Mouse (Mus musculus): ENCODE measurements around the gene Gm21671. TPM values are rescaled to one million over a fixed set of nuclear protein-coding genes. Genes with fewer than 3 reads are reported as not detected.
"Not testable (repeated sequence)": the region's sequence is repeated elsewhere in the genome, so short reads cannot be mapped to it uniquely, and the experiment has no call there.

Gene Gm21671
- polyA plus RNA-seq (2012; rRNA removed) = not detected in 2 replicates

DNA sequence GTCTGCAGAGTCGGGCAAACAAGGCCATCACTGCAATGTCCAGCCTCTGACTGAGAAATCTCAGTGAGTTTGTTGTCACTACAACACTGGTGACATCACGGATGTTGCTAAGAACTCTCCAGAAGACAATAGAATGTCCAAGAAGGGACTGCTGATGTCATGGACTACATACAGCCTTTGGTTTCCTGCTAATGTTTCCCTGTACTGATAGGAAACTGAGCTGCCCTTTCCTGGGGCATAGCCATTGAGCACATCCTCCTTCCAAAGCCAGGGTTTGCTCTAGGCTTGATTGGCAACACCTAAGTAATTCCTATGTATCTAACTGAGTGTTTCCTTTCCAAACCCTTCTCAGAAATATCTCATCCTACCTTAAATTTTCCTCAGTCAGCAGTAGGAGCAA is at the start of gene Gm21671:
Gene Gm21671 (minus strand): TSS at position 101 of the 400 bp plus-strand sequence.
- not testable (repeated sequence) for H3K4me1 ChIP-seq (replicated peaks; ENCODE audit: control insufficient read depth, insufficient read depth, low read length); H3K27me3 ChIP-seq (ENCODE audit: control insufficient read depth, insufficient read depth, low read length); H3K4me3 ChIP-seq (ENCODE audit: control insufficient read depth, insufficient read depth, low read length); H3K27ac ChIP-seq (ENCODE audit: control insufficient read depth, insufficient read depth, low read length); DNase-seq; H3K36me3 ChIP-seq (ENCODE audit: control insufficient read depth, insufficient read depth, low read length)
- WGBS = 70% methylated on average over 2 of the region's 2 CpGs

DNA sequence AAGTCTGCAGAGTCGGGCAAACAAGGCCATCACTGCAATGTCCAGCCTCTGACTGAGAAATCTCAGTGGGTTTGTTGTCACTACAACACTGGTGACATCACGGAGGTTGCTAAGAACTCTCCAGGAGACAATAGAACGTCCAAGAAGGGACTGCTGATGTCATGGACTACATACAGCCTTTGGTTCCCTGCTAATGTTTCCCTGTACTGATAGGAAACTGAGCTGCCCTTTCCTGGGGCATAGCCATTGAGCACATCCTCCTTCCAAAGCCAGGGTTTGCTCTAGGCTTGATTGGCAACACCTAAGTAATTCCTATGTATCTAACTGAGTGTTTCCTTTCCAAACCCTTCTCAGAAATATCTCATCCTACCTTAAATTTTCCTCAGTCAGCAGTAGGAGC is 34.3 kb upstream of the Gm21671 start, which contains the start of gene Gm21698:
Gene Gm21698 (minus strand): TSS at position 101 of the 400 bp plus-strand sequence.
- not testable (repeated sequence) for H3K27me3 ChIP-seq (ENCODE audit: control insufficient read depth, insufficient read depth, low read length); H3K4me3 ChIP-seq (ENCODE audit: control insufficient read depth, insufficient read depth, low read length); H3K4me1 ChIP-seq (replicated peaks; ENCODE audit: control insufficient read depth, insufficient read depth, low read length); H3K27ac ChIP-seq (ENCODE audit: control insufficient read depth, insufficient read depth, low read length); H3K36me3 ChIP-seq (ENCODE audit: control insufficient read depth, insufficient read depth, low read length); DNase-seq
- no CpG with 5 or more reads among the region's 3 CpGs for WGBS

DNA sequence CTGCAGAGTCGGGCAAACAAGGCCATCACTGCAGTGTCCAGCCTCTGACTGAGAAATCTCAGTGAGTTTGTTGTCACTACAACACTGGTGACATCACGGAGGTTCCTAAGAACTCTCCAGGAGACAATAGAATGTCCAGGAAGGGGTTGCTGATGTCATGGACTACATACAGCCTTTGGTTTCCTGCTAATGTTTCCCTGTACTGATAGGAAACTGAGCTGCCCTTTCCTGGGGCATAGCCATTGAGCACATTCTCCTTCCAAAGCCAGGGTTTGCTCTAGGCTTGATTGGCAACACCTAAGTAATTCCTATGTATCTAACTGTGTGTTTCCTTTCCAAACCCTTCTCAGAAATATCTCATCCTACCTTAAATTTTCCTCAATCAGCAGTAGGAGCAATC is 18.3 kb upstream of the Gm21671 start, which contains the start of gene Gm21680:
Gene Gm21680 (minus strand): TSS at position 101 of the 400 bp plus-strand sequence.
- not testable (repeated sequence) for H3K4me1 ChIP-seq (replicated peaks; ENCODE audit: control insufficient read depth, insufficient read depth, low read length); H3K4me3 ChIP-seq (ENCODE audit: control insufficient read depth, insufficient read depth, low read length); H3K36me3 ChIP-seq (ENCODE audit: control insufficient read depth, insufficient read depth, low read length); H3K27me3 ChIP-seq (ENCODE audit: control insufficient read depth, insufficient read depth, low read length); H3K27ac ChIP-seq (ENCODE audit: control insufficient read depth, insufficient read depth, low read length); DNase-seq
- WGBS = no CpG with 5 or more reads among the region's 2 CpGs

DNA sequence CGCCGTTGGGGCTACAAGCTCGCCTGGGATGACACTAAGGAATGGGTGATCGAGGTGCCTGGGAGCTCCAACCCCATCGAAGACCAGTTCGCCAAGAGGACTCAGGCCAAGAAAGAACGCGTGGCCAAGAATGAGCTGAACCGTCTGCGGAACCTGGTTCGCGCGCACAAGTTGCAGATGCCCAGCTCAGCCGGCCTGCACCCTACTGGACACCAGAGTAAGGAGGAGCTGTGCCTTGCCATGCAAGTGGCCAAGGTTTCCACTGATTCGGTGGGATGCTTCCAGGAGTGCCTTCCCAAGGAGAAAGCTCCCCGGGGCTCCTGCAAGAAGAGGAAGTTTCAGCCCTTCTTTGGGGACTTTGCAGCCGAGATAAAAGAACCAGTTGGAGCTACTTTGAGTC is 2.8 kb upstream of the Gm21671 start:
- not testable (repeated sequence) for H3K4me1 ChIP-seq (replicated peaks; ENCODE audit: control insufficient read depth, insufficient read depth, low read length); H3K27ac ChIP-seq (ENCODE audit: control insufficient read depth, insufficient read depth, low read length); H3K36me3 ChIP-seq (ENCODE audit: control insufficient read depth, insufficient read depth, low read length); H3K27me3 ChIP-seq (ENCODE audit: control insufficient read depth, insufficient read depth, low read length); DNase-seq; H3K4me3 ChIP-seq (ENCODE audit: control insufficient read depth, insufficient read depth, low read length)
- WGBS = 60% methylated on average over 17 of the region's 17 CpGs

DNA sequence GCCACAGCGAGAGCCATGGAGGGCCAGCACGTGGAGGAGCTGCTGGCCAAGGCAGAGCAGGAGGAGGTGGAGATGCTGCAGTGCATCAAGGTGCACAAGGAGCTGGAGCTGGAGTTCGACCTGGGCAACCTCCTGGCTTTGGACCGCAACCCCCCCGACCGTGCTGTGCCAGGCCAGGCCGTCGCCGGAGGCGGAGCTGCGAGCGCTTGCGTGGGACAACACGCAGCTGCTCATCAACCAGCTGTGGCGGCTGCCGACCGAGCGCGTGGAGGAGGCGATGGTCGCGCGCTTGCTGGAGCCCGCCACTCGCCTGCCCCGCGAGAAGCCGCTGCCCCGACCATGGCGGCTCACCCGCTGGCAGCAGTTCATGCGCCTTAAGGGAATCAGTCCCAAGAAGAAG is 2.4 kb upstream of the Gm21671 start:
- H3K4me1 ChIP-seq (replicated peaks; ENCODE audit: control insufficient read depth, insufficient read depth, low read length); H3K4me3 ChIP-seq (ENCODE audit: control insufficient read depth, insufficient read depth, low read length); DNase-seq; H3K27me3 ChIP-seq (ENCODE audit: control insufficient read depth, insufficient read depth, low read length); H3K27ac ChIP-seq (ENCODE audit: control insufficient read depth, insufficient read depth, low read length); H3K36me3 ChIP-seq (ENCODE audit: control insufficient read depth, insufficient read depth, low read length): not testable (repeated sequence)
- 34% methylated on average over 32 of the region's 32 CpGs for WGBS

GRCm38 (mm10) chr5:25945391-25945790 is 8.8 kb downstream of the Gm21671 start:
- not testable (repeated sequence) for H3K27ac ChIP-seq (ENCODE audit: control insufficient read depth, insufficient read depth, low read length); H3K4me1 ChIP-seq (replicated peaks; ENCODE audit: control insufficient read depth, insufficient read depth, low read length); H3K27me3 ChIP-seq (ENCODE audit: control insufficient read depth, insufficient read depth, low read length); H3K4me3 ChIP-seq (ENCODE audit: control insufficient read depth, insufficient read depth, low read length); DNase-seq; H3K36me3 ChIP-seq (ENCODE audit: control insufficient read depth, insufficient read depth, low read length)
- WGBS = 80% methylated on average over 2 of the region's 2 CpGs

DNA sequence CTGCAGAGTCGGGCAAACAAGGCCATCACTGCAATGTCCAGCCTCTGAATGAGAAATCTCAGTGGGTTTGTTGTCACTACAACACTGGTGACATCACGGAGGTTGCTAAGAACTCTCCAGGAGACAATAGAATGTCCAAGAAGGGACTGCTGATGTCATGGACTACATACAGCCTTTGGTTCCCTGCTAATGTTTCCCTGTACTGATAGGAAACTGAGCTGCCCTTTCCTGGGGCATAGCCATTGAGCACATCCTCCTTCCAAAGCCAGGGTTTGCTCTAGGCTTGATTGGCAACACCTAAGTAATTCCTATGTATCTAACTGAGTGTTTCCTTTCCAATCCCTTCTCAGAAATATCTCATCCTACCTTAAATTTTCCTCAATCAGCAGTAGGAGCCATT is 11.9 kb downstream of the Gm21671 start, which contains the start of gene Gm21663:
Gene Gm21663 (minus strand): TSS at position 101 of the 400 bp plus-strand sequence.
- H3K27me3 ChIP-seq (ENCODE audit: control insufficient read depth, insufficient read depth, low read length); H3K4me1 ChIP-seq (replicated peaks; ENCODE audit: control insufficient read depth, insufficient read depth, low read length); H3K27ac ChIP-seq (ENCODE audit: control insufficient read depth, insufficient read depth, low read length); DNase-seq; H3K4me3 ChIP-seq (ENCODE audit: control insufficient read depth, insufficient read depth, low read length); H3K36me3 ChIP-seq (ENCODE audit: control insufficient read depth, insufficient read depth, low read length): not testable (repeated sequence)
- WGBS = 65% methylated on average over 2 of the region's 2 CpGs

Other genes starting within 250 kb of the Gm21671 start
- gene Xrcc2, start 248.6 kb downstream of the Gm21671 start, polyA plus RNA-seq (2012; rRNA removed) = 10.6 and 12.8 TPM in 2 replicates
- gene Actr3b, start 194.4 kb downstream of the Gm21671 start, polyA plus RNA-seq (2012; rRNA removed) = 0.43 and 1.7 TPM in 2 replicates
- not detected in 2 replicates for gene Gm21663, start 12.0 kb downstream of the Gm21671 start, polyA plus RNA-seq (2012; rRNA removed)
- not detected in 2 replicates for gene Gm21680, start 18.2 kb upstream of the Gm21671 start, polyA plus RNA-seq (2012; rRNA removed)
- gene Gm21698, start 34.2 kb upstream of the Gm21671 start, polyA plus RNA-seq (2012; rRNA removed) = 0.03 TPM in 1 of 2 replicates, not detected in the other
- not detected in 2 replicates for gene Gm1979, start 50.4 kb upstream of the Gm21671 start, polyA plus RNA-seq (2012; rRNA removed)
- gene Gm5862, start 68.5 kb upstream of the Gm21671 start, polyA plus RNA-seq (2012; rRNA removed) = not detected in 2 replicates
- gene Speer4a, start 85.1 kb upstream of the Gm21671 start, polyA plus RNA-seq (2012; rRNA removed) = not detected in 2 replicates
- gene Gm7347, start 104.2 kb upstream of the Gm21671 start, polyA plus RNA-seq (2012; rRNA removed) = not detected in 2 replicates
- not detected in 2 replicates for gene Gm10471, start 134.9 kb upstream of the Gm21671 start, polyA plus RNA-seq (2012; rRNA removed)
- gene 5031410I06Rik, start 150.9 kb upstream of the Gm21671 start, polyA plus RNA-seq (2012; rRNA removed) = 0.03 TPM in 1 of 2 replicates, not detected in the other
- gene Gm10220, start 167.0 kb upstream of the Gm21671 start, polyA plus RNA-seq (2012; rRNA removed) = not detected in 2 replicates